Mouse (Mus musculus) ES-Bruce4 (cell line): ENCODE data around the gene Unc13b. TPM values are rescaled to one million over a fixed set of nuclear protein-coding genes. Genes with fewer than 3 reads are reported as not detected.

Experiments
- H3K27ac ChIP-seq: 2 replicates; pipeline ENCODE4 v1.5.1; 2012; ENCODE audit warnings: low read length, inconsistent platforms; ENCODE audit not compliant: insufficient read depth
- H3K27me3 ChIP-seq: 2 replicates; pipeline ENCODE4 v1.6.1; 2012; ENCODE audit warnings: mild to moderate bottlenecking, low read length, inconsistent platforms; ENCODE audit not compliant: control insufficient read depth, poor library complexity, insufficient read depth, severe bottlenecking
- H3K36me3 ChIP-seq: 2 replicates; pipeline ENCODE4 v1.6.1; 2012; ENCODE audit warnings: inconsistent platforms, mild to moderate bottlenecking, low read length, moderate library complexity; ENCODE audit not compliant: control insufficient read depth, poor library complexity, insufficient read depth, severe bottlenecking
- H3K4me1 ChIP-seq: one replicate; pipeline ENCODE4 v1.8.1; 2011; ENCODE audit warnings: low read length; ENCODE audit not compliant: control insufficient read depth, insufficient read depth
- H3K4me3 ChIP-seq: 2 replicates; pipeline ENCODE4 v1.5.1; 2011; ENCODE audit warnings: low read depth, mild to moderate bottlenecking, low read length
- H3K9ac ChIP-seq: 2 replicates; pipeline ENCODE4 v1.6.1; 2012; ENCODE audit warnings: low read depth, mild to moderate bottlenecking, inconsistent platforms; ENCODE audit not compliant: poor library complexity, severe bottlenecking
- H3K9me3 ChIP-seq: replicated peaks from 2 replicates; pipeline ENCODE4 v1.6.1; 2012; ENCODE audit warnings: mild to moderate bottlenecking, low read length, inconsistent platforms; ENCODE audit not compliant: control insufficient read depth, poor library complexity, insufficient read depth, severe bottlenecking
- CTCF ChIP-seq: IDR thresholded peaks from one replicate; pipeline ENCODE4 v1.8.1; 2011; ENCODE audit warnings: low read depth, low read length
- EP300 ChIP-seq: IDR thresholded peaks from 2 replicates; pipeline ENCODE4 v1.6.1; 2011; ENCODE audit warnings: low read depth, low read length; ENCODE audit not compliant: insufficient read depth
- POLR2A ChIP-seq: IDR thresholded peaks from one replicate; pipeline ENCODE4 v1.8.1; 2011; ENCODE audit warnings: low read length; ENCODE audit not compliant: insufficient read depth
- polyA plus RNA-seq: library from polyadenylated mRNA; stranded (reverse); fragments of >200 nt; gene quantifications from 2 replicates; pipeline ENCODE4 v1.2.4, GENCODE M21; 2011; ENCODE audit warnings: low read depth; ENCODE audit not compliant: missing spikeins, insufficient read depth, insufficient read length

Gene Unc13b
- polyA plus RNA-seq, result 19.9 and 23.1 TPM in 2 replicates

- Histone ChIP-seq H3K27me3 (peaks cover 7% of the 10 kb centered on the region), H3K4me3 (peak within 1 kb of the TSS; percentile 60), H3K36me3 (no peaks in the 10 kb centered on the region), H3K9ac (peak within 1 kb of the TSS; percentile 80), H3K9me3 (no peaks in the 10 kb centered on the region), H3K4me1 (no peaks in the 10 kb centered on the region), H3K27ac (no peak within 1 kb of the TSS)
- TF ChIP-seq EP300 (no peak), CTCF (no peak), POLR2A (peak; percentile 48)
Measured at GRCm38 (mm10) chr4:43058753-43059654, at the start of gene Unc13b. Gene Unc13b (plus strand): TSS chr4:43058953.

GRCm38 (mm10) chr4:43010161-43011038 lies 48.4 kb upstream of the Unc13b start, which contains the start of gene Fancg:
Gene Fancg (minus strand): TSS chr4:43010506.
- no peak for TF ChIP-seq CTCF
- TF ChIP-seq POLR2A, result no peak
- TF ChIP-seq EP300, result no peak
- no peaks in the 10 kb centered on the region for H3K9me3 ChIP-seq

GRCm38 (mm10) chr4:43012091-43012490 lies 46.7 kb upstream of the Unc13b start:
- Histone ChIP-seq H3K4me3 (no peak overlapping the region), H3K4me1 (peaks cover 1% of the 10 kb centered on the region), H3K9me3 (no peaks in the 10 kb centered on the region), H3K27me3 (no peaks in the 10 kb centered on the region), H3K27ac (no peak overlapping the region), H3K36me3 (0 out of 2 replicates have a peak, but pooled peaks cover 2% of the 10 kb centered on the region), H3K9ac (no peak overlapping the region)
- TF ChIP-seq POLR2A (no peak), CTCF (no peak), EP300 (no peak)

More at GRCm38 (mm10) chr4:43010161-43011038, 48.4 kb upstream of the Unc13b start, which contains the start of gene Fancg:
- peaks cover 1% of the 10 kb centered on the region for H3K4me1 ChIP-seq
- peak within 1 kb of the TSS; percentile 60 for H3K27ac ChIP-seq
- H3K4me3 ChIP-seq, result peak within 1 kb of the TSS; percentile 90
- no peaks in the 10 kb centered on the region for H3K36me3 ChIP-seq
- H3K9ac ChIP-seq, result peak within 1 kb of the TSS; percentile 62
- no peaks in the 10 kb centered on the region for H3K27me3 ChIP-seq

- Histone ChIP-seq H3K36me3 (peaks cover 30% of the 10 kb centered on the region), H3K27me3 (no peaks in the 10 kb centered on the region), H3K9ac (no peak overlapping the region), H3K9me3 (no peaks in the 10 kb centered on the region), H3K4me1 (no peaks in the 10 kb centered on the region), H3K27ac (no peak overlapping the region), H3K4me3 (no peak overlapping the region)
- no peak for TF ChIP-seq POLR2A
- no peak for TF ChIP-seq EP300
- no peak for TF ChIP-seq CTCF
Measured at GRCm38 (mm10) chr4:43018156-43018555, 40.6 kb upstream of the Unc13b start.

- peaks cover 2% of the 10 kb centered on the region for H3K4me1 ChIP-seq
- no peak overlapping the region for H3K4me3 ChIP-seq
- no peaks in the 10 kb centered on the region for H3K27me3 ChIP-seq
- no peak overlapping the region for H3K9ac ChIP-seq
- no peaks in the 10 kb centered on the region for H3K9me3 ChIP-seq
- peaks cover 32% of the 10 kb centered on the region for H3K36me3 ChIP-seq
- TF ChIP-seq EP300 (no peak), CTCF (no peak), POLR2A (no peak)
- H3K27ac ChIP-seq, result no peak overlapping the region
Measured at GRCm38 (mm10) chr4:43019176-43019575, 39.6 kb upstream of the Unc13b start.
